Mouse (Mus musculus) forebrain, embryonic 13.5 days (tissue): ENCODE results near the gene Cd44. TPM values are rescaled to one million over a fixed set of nuclear protein-coding genes. Genes with fewer than 3 reads are reported as not detected.

Experiments used
- ATAC-seq: fragments of 200-750 bp; cut with Nextera tagmentation; 2 replicates; pipeline ENCODE4 v1.8.0; 2017
- H3K27ac ChIP-seq: fragments of 300-500 bp; sonication (generic); 2 replicates; pipeline ENCODE4 v1.5.1; 2015; ENCODE audit warnings: inconsistent platforms, mild to moderate bottlenecking, moderate library complexity
- H3K27me3 ChIP-seq: fragments of 300-500 bp; sonication (generic); 2 replicates; pipeline ENCODE4 v1.6.1; 2015; ENCODE audit warnings: mild to moderate bottlenecking, inconsistent platforms
- H3K36me3 ChIP-seq: fragments of 300-500 bp; sonication (generic); 2 replicates; pipeline ENCODE4 v1.6.1; 2015; ENCODE audit warnings: mild to moderate bottlenecking, inconsistent platforms; ENCODE audit not compliant: poor library complexity, severe bottlenecking
- H3K4me1 ChIP-seq: fragments of 300-500 bp; sonication (generic); 2 replicates; pipeline ENCODE4 v1.6.1; 2015; ENCODE audit warnings: inconsistent platforms
- H3K4me2 ChIP-seq: fragments of 300-500 bp; sonication (generic); 2 replicates; pipeline ENCODE4 v1.6.1; 2015; ENCODE audit warnings: inconsistent platforms, mild to moderate bottlenecking, moderate library complexity
- H3K4me3 ChIP-seq: fragments of 300-500 bp; sonication (generic); 2 replicates; pipeline ENCODE4 v1.5.1; 2015; ENCODE audit warnings: mild to moderate bottlenecking, inconsistent platforms
- H3K9ac ChIP-seq: fragments of 300-500 bp; sonication (generic); 2 replicates; pipeline ENCODE4 v1.6.1; 2015; ENCODE audit warnings: mild to moderate bottlenecking, inconsistent platforms
- H3K9me3 ChIP-seq: fragments of 300-500 bp; sonication (generic); replicated peaks from 2 replicates; pipeline ENCODE4 v1.6.1; 2016; ENCODE audit warnings: inconsistent platforms
- WGBS: fragments of 180-500 bp; shearing (Covaris S2); methylation state at CpG from one replicate; pipeline ENCODE4 v1.1.7; 2015; 5-methylcytosine and 5-hydroxymethylcytosine counted together
- polyA plus RNA-seq: library from polyadenylated mRNA; unstranded; fragments of >200 nt; fragmentation: Nextera tagmentation; extraction: Ambion mirVana; gene quantifications from 2 replicates; pipeline ENCODE4 v1.2.1, GENCODE M21; 2015

Gene Cd44
- polyA plus RNA-seq, 1 experiment from 2014 or later = 1.2 TPM

DNA sequence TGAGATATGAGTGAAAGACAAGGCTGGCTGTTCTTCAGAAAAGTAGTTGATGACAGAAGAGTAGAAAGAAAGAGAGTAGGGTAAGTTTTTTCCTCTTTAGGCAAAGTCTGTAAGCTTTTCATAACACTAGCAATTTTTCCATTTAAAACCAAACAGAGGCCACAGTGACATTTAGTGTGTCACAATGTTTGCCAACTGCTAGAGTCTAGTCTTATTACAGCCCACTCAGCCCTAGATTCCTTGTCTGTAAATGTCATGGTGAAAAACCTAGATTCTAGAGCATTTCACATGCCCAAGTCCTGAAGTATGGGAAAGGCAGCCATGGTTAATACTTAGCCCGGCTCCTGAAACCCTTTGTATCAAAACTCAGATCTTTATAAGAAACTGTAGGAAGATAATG, 130.2 kb downstream of the Cd44 start:
- Histone ChIP-seq H3K27me3 (no peaks in the 10 kb centered on the region), H3K36me3 (peaks cover 3% of the 10 kb centered on the region; the same call in 1 of the 2 replicates), H3K4me3 (no peak overlapping the region), H3K4me2 (no peak overlapping the region), H3K4me1 (no peaks in the 10 kb centered on the region), H3K27ac (no peak overlapping the region), H3K9ac (no peak overlapping the region), H3K9me3 (no peaks in the 10 kb centered on the region)
- no peak for ATAC-seq
- WGBS = 96% methylated on average over 1 of the region's 1 CpGs

DNA sequence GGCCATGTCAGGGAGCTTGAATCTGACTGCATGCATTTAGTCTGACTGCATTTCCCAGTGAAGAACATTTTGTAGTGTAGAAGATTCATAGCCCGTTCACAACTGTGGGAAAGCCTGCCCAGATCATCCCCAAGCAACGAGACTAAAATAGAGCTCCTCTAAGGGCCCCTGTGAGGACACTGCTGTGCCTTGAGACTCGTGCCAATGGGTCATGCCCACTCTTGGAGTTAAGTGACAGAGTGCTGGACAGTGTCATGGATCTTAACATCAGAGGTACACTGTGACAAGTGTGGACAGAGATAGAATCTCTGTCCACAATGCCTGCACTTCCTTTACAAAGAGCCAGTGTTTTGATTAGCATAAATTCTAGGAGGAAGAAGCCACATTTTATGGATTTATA, 133.2 kb downstream of the Cd44 start:
- H3K4me2 ChIP-seq = no peak overlapping the region
- no peak overlapping the region for H3K4me3 ChIP-seq
- WGBS = 83% methylated on average over 3 of the region's 3 CpGs
- H3K9me3 ChIP-seq = no peaks in the 10 kb centered on the region
- H3K4me1 ChIP-seq = no peaks in the 10 kb centered on the region
- H3K9ac ChIP-seq = no peak overlapping the region
- no peak overlapping the region for H3K27ac ChIP-seq
- ATAC-seq = no peak
- H3K36me3 ChIP-seq = peaks cover 3% of the 10 kb centered on the region; the same call in 1 of the 2 replicates
- H3K27me3 ChIP-seq = no peaks in the 10 kb centered on the region

DNA sequence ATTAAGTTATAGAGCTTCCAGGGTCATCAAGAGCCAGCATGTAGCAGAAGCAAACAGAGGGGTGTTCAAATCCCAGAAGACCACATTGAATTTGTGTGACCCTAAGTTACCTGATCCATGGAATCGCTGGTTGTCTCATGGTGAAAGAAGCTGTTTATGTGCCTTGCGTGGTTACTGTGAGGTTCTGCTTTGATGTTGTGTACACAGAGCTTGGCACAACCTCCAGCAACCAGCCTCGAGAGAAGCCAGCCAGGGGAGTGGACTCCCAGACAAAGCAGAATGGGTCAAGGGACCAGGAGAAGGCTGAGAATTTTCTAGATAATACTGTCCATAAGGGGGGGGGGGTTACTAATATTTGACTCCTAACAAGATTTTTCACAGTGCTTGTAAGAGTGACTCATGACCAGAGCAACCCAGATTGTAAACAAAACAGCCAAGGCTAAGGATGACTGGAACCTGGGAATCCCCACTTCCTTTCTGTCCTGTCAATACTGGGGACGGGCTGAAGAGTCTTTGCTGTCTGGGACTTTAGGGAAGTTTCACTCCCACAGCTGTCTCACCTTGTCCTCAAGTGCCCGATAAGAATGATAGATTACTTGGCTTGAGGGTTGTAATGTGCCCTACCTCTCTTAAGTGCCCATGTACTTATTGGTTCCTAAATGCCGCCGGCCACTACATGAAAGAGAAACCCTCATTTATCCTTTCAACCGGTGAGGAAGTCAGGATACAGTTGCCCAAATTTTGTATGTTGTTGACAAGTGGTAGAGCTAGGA, 136.7 kb downstream of the Cd44 start:
- Histone ChIP-seq H3K4me1 (no peaks in the 10 kb centered on the region), H3K9me3 (no peaks in the 10 kb centered on the region), H3K27ac (no peak overlapping the region), H3K27me3 (no peaks in the 10 kb centered on the region), H3K36me3 (0 out of 2 replicates have a peak, but pooled peaks cover 4% of the 10 kb centered on the region), H3K9ac (no peak overlapping the region), H3K4me2 (no peak overlapping the region), H3K4me3 (no peak overlapping the region)
- WGBS = 93% methylated on average over 8 of the region's 8 CpGs
- no peak for ATAC-seq

DNA sequence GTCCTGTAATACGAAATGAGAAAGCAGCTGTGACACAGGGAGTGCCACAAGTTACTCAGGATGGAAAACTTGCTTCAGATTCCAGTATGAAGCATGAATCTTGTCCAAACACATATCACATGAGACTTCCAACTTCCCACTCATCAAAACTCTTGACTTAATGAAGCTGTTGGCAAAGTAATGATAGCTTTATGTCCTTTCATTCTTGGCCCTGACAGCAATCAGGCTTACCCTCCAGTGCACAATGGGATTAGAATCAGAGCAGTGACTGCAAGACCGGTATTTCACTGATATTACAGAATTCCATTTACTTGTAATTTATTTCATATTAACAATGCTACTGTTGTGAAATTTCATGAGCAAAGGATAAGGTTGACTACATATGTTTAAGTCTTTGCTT, 137.5 kb downstream of the Cd44 start:
- Histone ChIP-seq H3K27me3 (no peaks in the 10 kb centered on the region), H3K4me3 (no peak overlapping the region), H3K9me3 (no peaks in the 10 kb centered on the region), H3K4me2 (no peak overlapping the region), H3K9ac (no peak overlapping the region), H3K36me3 (0 out of 2 replicates have a peak, but pooled peaks cover 4% of the 10 kb centered on the region), H3K27ac (no peak overlapping the region), H3K4me1 (no peaks in the 10 kb centered on the region)
- WGBS = 80% methylated on average over 2 of the region's 2 CpGs
- ATAC-seq = no peak

DNA sequence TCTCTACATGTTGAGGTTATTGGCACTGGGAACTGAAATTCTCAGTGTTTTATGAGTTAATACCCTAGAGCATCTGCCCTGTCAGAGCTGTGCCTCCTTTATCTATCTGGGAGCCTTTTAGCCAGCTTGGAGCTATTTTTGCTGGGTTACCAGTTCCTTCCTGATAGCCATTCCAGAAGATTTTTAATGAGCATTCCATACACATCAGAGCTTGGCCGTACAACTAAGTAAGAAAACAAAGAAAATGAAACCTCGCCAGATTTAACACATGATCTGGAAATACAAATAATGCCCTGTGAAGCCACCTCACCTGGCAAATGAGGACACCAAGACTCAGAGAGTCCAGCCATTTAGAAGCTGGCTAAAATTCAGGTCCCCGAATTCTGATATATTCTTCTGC, 138.3 kb downstream of the Cd44 start:
- Histone ChIP-seq H3K27me3 (no peaks in the 10 kb centered on the region), H3K4me3 (no peak overlapping the region), H3K9ac (no peak overlapping the region), H3K4me2 (no peak overlapping the region), H3K36me3 (0 out of 2 replicates have a peak, but pooled peaks cover 4% of the 10 kb centered on the region), H3K4me1 (no peaks in the 10 kb centered on the region), H3K9me3 (no peaks in the 10 kb centered on the region), H3K27ac (no peak overlapping the region)
- 78% methylated on average over 3 of the region's 3 CpGs for WGBS
- ATAC-seq = no peak

Other genes starting within 250 kb of the Cd44 start
- gene Slc1a2, start 243.0 kb downstream of the Cd44 start, polyA plus RNA-seq = 10.8 and 13.7 TPM in 2 replicates
- 59.3 TPM in 2 replicates for gene Pdhx, start 171.8 kb upstream of the Cd44 start, polyA plus RNA-seq
- gene Apip, start 172.0 kb upstream of the Cd44 start, polyA plus RNA-seq = 53.6 and 54.1 TPM in 2 replicates